Mouse (Mus musculus) frontal cortex, adult 2 months (tissue): Measurements from ENCODE around the gene Cnga4. TPM values are rescaled to one million over a fixed set of nuclear protein-coding genes. Genes with fewer than 3 reads are reported as not detected.
"Not testable (repeated sequence)": the region's sequence is repeated elsewhere in the genome, so short reads cannot be mapped to it uniquely, and the experiment has no call there.

Experiments used
- DNase-seq, 2 experiments: peaks; one replicate each; pipeline ENCODE4 v3.0.0; 2022; ENCODE audit warnings: low spot score in 1 of 2; ENCODE audit errors: extremely low spot score in 1 of 2
- polyA plus RNA-seq: library from polyadenylated mRNA; depleted of rRNA; stranded (reverse); fragments of >200 nt; gene quantifications from 2 replicates; pipeline ENCODE4 v1.2.3, GENCODE M21; 2012; rRNA removed

The Cnga4 gene
- polyA plus RNA-seq, 1 experiment = 1.8 TPM

- peak; percentile 74 to 95 for DNase-seq
Measured at GRCm38 (mm10) chr7:105411874-105412632, 7.7 kb downstream of the Cnga4 start.

DNA sequence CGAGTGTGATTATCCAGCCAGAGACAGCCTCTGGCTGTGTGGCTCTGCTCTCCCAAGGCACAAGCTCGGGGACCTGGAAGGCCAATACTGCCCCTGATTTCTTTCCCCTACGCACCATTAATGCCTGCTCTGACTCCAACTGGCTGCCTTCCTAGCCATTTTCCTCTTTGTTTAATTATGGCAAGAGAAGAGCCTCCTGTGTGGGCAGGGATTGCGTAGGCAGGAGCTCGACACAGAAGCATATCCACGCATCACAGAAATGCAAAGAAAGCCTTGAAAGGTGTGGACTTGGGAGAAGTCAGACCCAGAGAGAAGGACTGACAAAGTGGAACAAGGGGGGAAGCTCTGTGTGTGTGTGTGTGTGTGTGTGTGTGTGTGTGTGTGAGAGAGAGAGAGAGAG is 10.0 kb downstream of the Cnga4 start:
- peak in 1 of 2 experiments; percentile 74 for DNase-seq

DNA sequence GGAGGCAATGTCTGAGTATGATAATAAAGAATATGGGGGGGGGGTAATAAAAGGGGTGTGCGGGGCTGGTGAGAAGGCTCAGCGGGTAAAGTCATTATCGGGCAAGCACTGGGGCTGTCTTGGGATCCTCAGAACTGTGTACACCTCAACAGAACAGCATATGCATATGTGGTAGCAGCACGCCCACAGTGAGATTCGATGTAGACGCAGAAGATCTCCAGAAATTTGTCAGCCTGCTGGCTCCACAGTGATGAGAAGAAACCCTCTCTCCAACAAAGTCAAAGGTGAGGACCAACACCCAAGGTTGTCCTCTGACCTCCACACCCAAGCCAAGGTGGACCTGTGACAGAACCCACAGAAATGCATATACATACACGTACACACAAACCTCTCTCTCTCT is 12.2 kb downstream of the Cnga4 start:
- DNase-seq = no peak

DNA sequence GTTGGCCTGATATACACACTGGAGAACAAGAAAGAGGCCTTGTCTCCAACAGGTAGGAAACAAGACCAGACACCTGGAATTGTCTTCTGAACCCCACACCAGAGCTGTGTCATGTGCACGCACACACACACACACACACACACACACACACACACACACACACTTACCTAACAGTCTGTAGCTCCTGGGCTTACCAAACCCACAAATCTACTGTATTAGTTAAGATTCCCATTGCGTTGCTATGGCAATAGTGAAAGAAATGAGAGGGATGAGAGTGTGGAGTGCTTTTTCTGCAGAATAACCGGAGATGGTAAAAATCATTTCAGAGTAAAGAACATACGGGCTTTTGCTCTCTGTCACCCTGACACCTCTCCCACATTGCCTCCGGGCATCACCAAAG is 13.7 kb downstream of the Cnga4 start:
- no peak for DNase-seq

GRCm38 (mm10) chr7:105420903-105421302 is 16.5 kb downstream of the Cnga4 start:
- DNase-seq = no peak

- no peak for DNase-seq
Measured at GRCm38 (mm10) chr7:105424368-105424767, 20.0 kb downstream of the Cnga4 start.

DNA sequence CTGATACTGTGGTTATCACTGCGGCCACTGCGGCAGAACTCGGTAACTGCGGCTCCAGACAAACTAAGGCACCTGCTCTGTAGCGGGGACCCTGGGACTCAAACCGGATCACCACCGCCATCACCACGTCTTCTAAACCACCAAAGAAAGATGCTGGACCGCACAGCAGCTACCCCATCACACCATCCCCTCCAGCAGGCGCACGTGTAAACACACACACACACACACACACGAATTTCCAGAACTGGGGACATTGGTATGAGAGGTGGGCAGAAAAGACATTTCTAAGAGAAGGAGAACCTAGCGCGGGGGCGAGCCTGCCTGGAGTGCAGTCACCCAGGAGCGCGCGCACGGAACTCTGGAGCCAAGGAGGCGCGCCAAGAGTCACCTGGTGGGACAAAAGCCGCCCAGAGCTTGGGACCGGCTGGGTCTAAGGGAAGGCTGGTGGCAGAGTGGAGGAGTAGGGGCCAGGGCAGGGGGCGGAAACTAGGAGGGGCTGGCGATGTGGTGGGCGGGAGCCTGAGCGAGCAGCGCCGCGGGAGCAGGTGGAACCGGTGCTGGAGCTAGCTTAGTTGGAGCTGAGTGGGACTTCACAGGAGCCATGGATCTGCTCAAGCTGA is 21.2 kb downstream of the Cnga4 start, which contains the start of gene Cckbr:
Gene Cckbr (plus strand): TSS at position 308 of the 620 bp plus-strand sequence.
- DNase-seq = peak in 1 of 2 experiments; percentile 75

- DNase-seq = no peak
Measured at GRCm38 (mm10) chr7:105426051-105426450, 21.7 kb downstream of the Cnga4 start.

DNA sequence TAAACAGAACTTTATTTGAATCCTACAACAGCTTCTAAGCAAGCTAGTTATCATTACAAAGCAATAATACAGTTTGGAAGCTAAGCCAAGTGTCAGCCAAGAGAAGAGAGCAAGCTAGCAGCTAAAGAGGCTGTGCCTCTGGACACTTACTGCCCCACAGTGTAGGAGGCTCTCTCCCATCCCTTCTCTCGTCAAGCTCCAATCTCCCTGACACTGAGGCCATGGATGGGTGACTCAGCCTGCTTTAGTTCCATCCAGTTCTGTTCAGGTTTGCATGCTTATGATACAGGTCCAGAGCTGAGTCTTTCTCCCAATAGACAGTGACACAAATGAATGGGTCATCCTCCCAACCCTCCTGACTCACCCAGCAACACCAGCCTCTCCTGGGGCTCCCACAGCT is 27.7 kb downstream of the Cnga4 start:
- DNase-seq = no peak

- DNase-seq = no peak
Measured at GRCm38 (mm10) chr7:105433859-105434258, 29.5 kb downstream of the Cnga4 start.

- no peak for DNase-seq
Measured at GRCm38 (mm10) chr7:105434798-105435197, 30.4 kb downstream of the Cnga4 start.

GRCm38 (mm10) chr7:105437979-105438772 is 33.8 kb downstream of the Cnga4 start:
- DNase-seq = peak in 1 of 2 experiments; percentile 75

DNA sequence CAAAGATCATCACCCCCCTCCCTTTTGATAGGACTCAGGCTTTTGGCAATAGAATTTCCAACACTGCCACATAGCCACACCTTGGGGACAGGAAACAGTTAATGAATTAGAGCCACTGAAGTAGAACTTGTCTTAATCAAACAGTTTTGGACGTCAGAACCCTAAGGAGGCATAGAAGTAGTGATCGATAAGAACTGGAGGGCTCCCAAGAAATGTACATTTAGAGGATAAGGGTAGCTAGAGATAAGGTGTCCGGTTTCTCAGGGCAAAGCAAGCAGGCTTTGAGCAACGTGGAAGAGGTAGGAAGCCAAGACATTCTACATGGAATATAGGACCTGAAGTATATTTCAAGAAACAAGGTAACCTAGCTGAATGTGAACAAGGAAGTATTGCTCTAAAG is 37.1 kb downstream of the Cnga4 start:
- DNase-seq = no peak

GRCm38 (mm10) chr7:105445076-105445475 is 40.7 kb downstream of the Cnga4 start:
- DNase-seq = no peak

- not testable (repeated sequence) for DNase-seq
Measured at GRCm38 (mm10) chr7:105453345-105453744, 49.0 kb downstream of the Cnga4 start.

Other genes starting within 250 kb of the Cnga4 start
- gene Olfr684, start 240.9 kb upstream of the Cnga4 start, polyA plus RNA-seq = 0.11 TPM in 1 of 2 replicates, not detected in the other
- gene Olfr685, start 218.6 kb upstream of the Cnga4 start, polyA plus RNA-seq = 0.06 TPM in 1 of 2 replicates, not detected in the other
- gene Olfr686, start 197.1 kb upstream of the Cnga4 start, polyA plus RNA-seq = 0.04 TPM in 1 of 2 replicates, not detected in the other
- gene Olfr688, start 116.5 kb upstream of the Cnga4 start, polyA plus RNA-seq = not detected in 2 replicates
- not detected in 2 replicates for gene Olfr689, start 93.4 kb upstream of the Cnga4 start, polyA plus RNA-seq
- 0.30 and 1.3 TPM in 2 replicates for gene Olfr690, start 70.5 kb upstream of the Cnga4 start, polyA plus RNA-seq
- 0.44 and 1.2 TPM in 2 replicates for gene Olfr691, start 62.3 kb upstream of the Cnga4 start, polyA plus RNA-seq
- gene Olfr692, start 36.3 kb upstream of the Cnga4 start, polyA plus RNA-seq = not detected in 2 replicates
- gene Gm5901, start 29.5 kb upstream of the Cnga4 start, polyA plus RNA-seq = 0.08 TPM in 1 of 2 replicates, not detected in the other
- gene Fam160a2, start 4.5 kb upstream of the Cnga4 start, polyA plus RNA-seq = 41.3 and 45.9 TPM in 2 replicates
- 72.2 and 80.3 TPM in 2 replicates for gene Cckbr, start 21.2 kb downstream of the Cnga4 start, polyA plus RNA-seq
- gene Cavin3, start 77.7 kb downstream of the Cnga4 start, polyA plus RNA-seq = 30.1 and 30.8 TPM in 2 replicates
- gene Smpd1, start 149.8 kb downstream of the Cnga4 start, polyA plus RNA-seq = 79.1 and 84.3 TPM in 2 replicates
- gene Apbb1, start 177.1 kb downstream of the Cnga4 start, polyA plus RNA-seq = 480 and 492 TPM in 2 replicates
- 0.40 and 0.90 TPM in 2 replicates for gene Hpx, start 195.6 kb downstream of the Cnga4 start, polyA plus RNA-seq
- gene Trim3, start 229.0 kb downstream of the Cnga4 start, polyA plus RNA-seq = 137 and 154 TPM in 2 replicates
- 108 and 129 TPM in 2 replicates for gene Timm10b, start 235.5 kb downstream of the Cnga4 start, polyA plus RNA-seq
- gene Arfip2, start 235.8 kb downstream of the Cnga4 start, polyA plus RNA-seq = 107 and 127 TPM in 2 replicates
- gene Gm45799, start 236.0 kb downstream of the Cnga4 start, polyA plus RNA-seq = 50.7 and 53.2 TPM in 2 replicates
- 6.9 and 11.5 TPM in 2 replicates for gene Dnhd1, start 246.3 kb downstream of the Cnga4 start, polyA plus RNA-seq